ENCODE assay signal across 17 mouse cellular contexts in genomic region chr9:30880553-30880952, GRCm38 (mm10). TPM values are rescaled to one million over a fixed set of nuclear protein-coding genes. Genes with fewer than 3 reads are reported as not detected.
DNase-seq lines count a peak whose midpoint lies in the region; ATAC-seq and TF ChIP-seq lines count a peak whose summit lies in the region.
"Had no signal": no experiment of that assay in that cellular context is flagged by ENCODE, and none has a peak within 500 bp of the region (broad histone marks: within the 10 kb centered on the region; RNA-seq: fewer than 3 reads in every experiment).

No protein-coding gene starts in this region.

- H3K27ac ChIP-seq in lung, embryonic 15.5 days: peak overlapping the region; percentile 69; the same call in 1 of the 2 replicates
- H3K27ac ChIP-seq in intestine, embryonic 16.5 days (ENCODE audit: low read length): no peak overlapping the region
- no peak overlapping the region for H3K27ac ChIP-seq in liver, embryonic 16.5 days (ENCODE audit: low read length)
- H3K27ac ChIP-seq in midbrain, embryonic 13.5 days: no peak overlapping the region
- H3K27ac ChIP-seq: embryonic facial prominence, embryonic 12.5 days; limb, embryonic 10.5 days; midbrain, embryonic 12.5 days had no signal

- no peak for TF ChIP-seq POLR2A in lung, adult 2 months (IDR thresholded peaks at IDR 0.05; ENCODE audit: borderline replicate concordance, extremely low read depth, low read depth, low read length)

- H3K4me3 ChIP-seq in lung, embryonic 15.5 days: no peak overlapping the region
- no peak overlapping the region for H3K4me3 ChIP-seq in lung, adult 2 months (replicated peaks; ENCODE audit: extremely low read depth, low read depth, low read length)
- H3K4me3 ChIP-seq in intestine, embryonic 16.5 days (ENCODE audit: low read length): no peak overlapping the region
- H3K4me3 ChIP-seq in liver, embryonic 16.5 days (ENCODE audit: low read depth, low read length): no peak overlapping the region
- no peak overlapping the region for H3K4me3 ChIP-seq in midbrain, embryonic 13.5 days (replicated peaks)
- H3K4me3 ChIP-seq: embryonic facial prominence, embryonic 12.5 days; limb, embryonic 10.5 days; midbrain, embryonic 12.5 days had no signal

- H3K36me3 ChIP-seq in lung, embryonic 15.5 days: no peaks in the 10 kb centered on the region
- no peaks in the 10 kb centered on the region for H3K36me3 ChIP-seq in intestine, embryonic 16.5 days (ENCODE audit: control insufficient read depth, insufficient read depth, low read length)
- no peaks in the 10 kb centered on the region for H3K36me3 ChIP-seq in liver, embryonic 16.5 days (ENCODE audit: control insufficient read depth, insufficient read depth)
- H3K36me3 ChIP-seq in midbrain, embryonic 13.5 days: no peaks in the 10 kb centered on the region
- H3K36me3 ChIP-seq: embryonic facial prominence, embryonic 12.5 days; limb, embryonic 10.5 days; midbrain, embryonic 12.5 days had no signal

- no peak overlapping the region for H3K4me2 ChIP-seq in lung, embryonic 15.5 days
- H3K4me2 ChIP-seq in intestine, embryonic 16.5 days (ENCODE audit: low read depth, low read length): no peak overlapping the region
- no peak overlapping the region for H3K4me2 ChIP-seq in liver, embryonic 16.5 days (ENCODE audit: low read depth, low read length)
- H3K4me2 ChIP-seq in midbrain, embryonic 13.5 days (replicated peaks): no peak overlapping the region
- H3K4me2 ChIP-seq: embryonic facial prominence, embryonic 12.5 days; midbrain, embryonic 12.5 days had no signal

- DNase-seq in lung, adult 2 months: no peak
- DNase-seq in urinary bladder, postnatal 25 days (ENCODE audit: low spot score): peak; percentile 31
- DNase-seq in thymus, adult 18-20 months: no peak
- DNase-seq in ovary, postnatal 14 days (ENCODE audit: low spot score): no peak
- DNase-seq: B cell, adult 2 months; cerebellum, adult 8-10 months; gastrocnemius, postnatal 10 days; right cerebral cortex, postnatal 4 days had no signal

- H3K4me1 ChIP-seq in lung, embryonic 15.5 days: peaks cover 4% of the 10 kb centered on the region; the same call in 1 of the 2 replicates
- no peaks in the 10 kb centered on the region for H3K4me1 ChIP-seq in lung, adult 2 months (ENCODE audit: control insufficient read depth, insufficient read depth, low read length)
- H3K4me1 ChIP-seq in intestine, embryonic 16.5 days (ENCODE audit: control insufficient read depth, insufficient read depth, low read length): no peaks in the 10 kb centered on the region
- H3K4me1 ChIP-seq in liver, embryonic 16.5 days (ENCODE audit: control insufficient read depth, low read depth, low read length): no peaks in the 10 kb centered on the region; the same call in 1 of the 2 replicates
- H3K4me1 ChIP-seq in midbrain, embryonic 13.5 days (replicated peaks): no peaks in the 10 kb centered on the region
- H3K4me1 ChIP-seq: embryonic facial prominence, embryonic 12.5 days; limb, embryonic 10.5 days; midbrain, embryonic 12.5 days had no signal

- no peaks in the 10 kb centered on the region for H3K9me3 ChIP-seq in lung, embryonic 15.5 days
- no peaks in the 10 kb centered on the region for H3K9me3 ChIP-seq in intestine, embryonic 16.5 days (ENCODE audit: control insufficient read depth, low read length)
- H3K9me3 ChIP-seq in liver, embryonic 16.5 days (replicated peaks; ENCODE audit: control insufficient read depth, low read length): no peaks in the 10 kb centered on the region
- H3K9me3 ChIP-seq in midbrain, embryonic 13.5 days: no peaks in the 10 kb centered on the region
- H3K9me3 ChIP-seq: embryonic facial prominence, embryonic 12.5 days; limb, embryonic 10.5 days; midbrain, embryonic 12.5 days had no signal

- no peak overlapping the region for H3K9ac ChIP-seq in lung, embryonic 15.5 days
- no peak overlapping the region for H3K9ac ChIP-seq in intestine, embryonic 16.5 days (ENCODE audit: low read depth, low read length)
- H3K9ac ChIP-seq in liver, embryonic 16.5 days (ENCODE audit: low read depth, low read length): no peak overlapping the region
- H3K9ac ChIP-seq in midbrain, embryonic 13.5 days (replicated peaks): no peak overlapping the region
- H3K9ac ChIP-seq: embryonic facial prominence, embryonic 12.5 days; midbrain, embryonic 12.5 days had no signal

- WGBS in lung, embryonic 15.5 days: 31% methylated on average over 9 of the region's 9 CpGs
- WGBS in lung, adult 2 months: 46% methylated on average over 9 of the region's 9 CpGs
- 64% methylated on average over 9 of the region's 9 CpGs for WGBS in intestine, embryonic 16.5 days
- WGBS in liver, embryonic 16.5 days (ENCODE audit: insufficient replicate concordance): 66% methylated on average over 9 of the region's 9 CpGs
- WGBS in midbrain, embryonic 13.5 days: 90% methylated on average over 8 of the region's 9 CpGs

- TF ChIP-seq CTCF in lung, adult 2 months (IDR thresholded peaks at IDR 0.05; ENCODE audit: insufficient read depth, low read length): no peak

- ATAC-seq in lung, embryonic 15.5 days (ENCODE audit: borderline replicate concordance, extremely low read depth, low FRiP score, low TSS enrichment): no peak
- ATAC-seq in intestine, embryonic 16.5 days: peak; percentile 53; the same call in 1 of the 2 replicates
- peak; percentile 53 for ATAC-seq in liver, embryonic 16.5 days (ENCODE audit: low read depth)
- ATAC-seq in midbrain, embryonic 13.5 days: no peak
- ATAC-seq: inflammation-experienced regulatory T-cells, adult 6 months; Patski had no signal

- no peaks in the 10 kb centered on the region for H3K27me3 ChIP-seq in lung, embryonic 15.5 days
- H3K27me3 ChIP-seq in intestine, embryonic 16.5 days (replicated peaks; ENCODE audit: control insufficient read depth, insufficient read depth, low read length): peaks cover 3% of the 10 kb centered on the region; the same call in 1 of the 2 replicates
- H3K27me3 ChIP-seq in liver, embryonic 16.5 days (ENCODE audit: control insufficient read depth, insufficient read depth, low read depth, low read length): no peaks in the 10 kb centered on the region
- no peaks in the 10 kb centered on the region for H3K27me3 ChIP-seq in midbrain, embryonic 13.5 days
- H3K27me3 ChIP-seq: embryonic facial prominence, embryonic 12.5 days; midbrain, embryonic 12.5 days had no signal

RNA-seq across cellular contexts. Expression of gene Adamts15, which starts 41.7 kb away (rescaled TPM):
- 5.8 and 6.8 TPM in 2 replicates for polyA plus RNA-seq in lung, embryonic 15.5 days (2015; fragmentation: Nextera tagmentation; extraction: Ambion mirVana)
- polyA plus RNA-seq in lung, adult 2 months (2012; rRNA removed): 26.6 and 29.6 TPM in 2 replicates
- 3.8 TPM in 2 replicates for polyA plus RNA-seq in intestine, embryonic 16.5 days (2015; fragmentation: Nextera tagmentation; extraction: Ambion mirVana)
- polyA plus RNA-seq in liver, embryonic 16.5 days (2015; fragmentation: Nextera tagmentation; extraction: Ambion mirVana): 0.64 and 0.81 TPM in 2 replicates
- polyA plus RNA-seq in midbrain, embryonic 13.5 days (2015; fragmentation: Nextera tagmentation; extraction: Ambion mirVana): 2.9 and 3.2 TPM in 2 replicates
- polyA plus RNA-seq: inflammation-experienced regulatory T-cells, adult 6 months had no signal

Comparison
In these comparisons a context has a peak if more than half of its experiments do, and no peak if none do; other contexts are left out.
1. ATAC-seq: peak in intestine, embryonic 16.5 days (single experiment) and liver, embryonic 16.5 days (single experiment); none in lung, embryonic 15.5 days (single experiment) and midbrain, embryonic 13.5 days (single experiment).